Mouse (Mus musculus) ES-Bruce4 (cell line): Measurements from ENCODE around the gene Pagr1a.

ENCODE experiments used
- CTCF ChIP-seq: IDR thresholded peaks from one replicate; pipeline ENCODE4 v1.8.1; 2011; ENCODE audit warnings: low read depth, low read length
- POLR2A ChIP-seq: IDR thresholded peaks from one replicate; pipeline ENCODE4 v1.8.1; 2011; ENCODE audit warnings: low read length; ENCODE audit not compliant: insufficient read depth

DNA sequence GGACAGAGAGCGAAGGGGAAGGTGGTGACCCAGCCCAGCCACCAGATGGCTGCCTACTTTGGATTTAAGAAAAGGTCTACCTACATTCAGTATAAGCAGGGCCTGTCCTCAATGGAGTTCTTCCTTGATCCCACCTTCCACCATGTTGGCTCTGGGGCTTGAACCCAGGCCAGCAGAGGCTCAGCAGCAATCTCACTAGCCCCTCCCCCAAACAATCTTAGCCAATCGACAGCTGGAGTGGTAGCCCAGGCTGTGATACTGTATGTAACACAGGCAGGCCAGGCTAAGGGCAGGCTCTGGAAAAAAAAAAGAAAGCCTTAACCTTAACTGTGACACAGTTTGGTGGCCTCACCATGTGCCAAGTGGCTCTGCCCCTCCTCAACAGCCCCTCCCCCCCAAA lies 5.4 kb downstream of the Pagr1a start:
- TF ChIP-seq CTCF (no peak), POLR2A (no peak)
